Mouse (Mus musculus): Measurements from ENCODE around the gene Fam69a.

GRCm38 (mm10) chr5:107939701-107940100, 47.2 kb downstream of the Fam69a start:
- TF ChIP-seq CTCF (IDR thresholded peaks at IDR 0.05; ENCODE audit: extremely low read depth, insufficient read depth, insufficient read length, insufficient replicate concordance) (no peak), POLR2A (IDR thresholded peaks at IDR 0.05; ENCODE audit: low read depth, low read length) (no peak)
